Mouse (Mus musculus): Measurements from ENCODE around the gene 4931406P16Rik. TPM values are rescaled to one million over a fixed set of nuclear protein-coding genes. Genes with fewer than 3 reads are reported as not detected.
A peak's percentile ranks its signal among the peaks of the same experiment; 100 is the strongest.

The 4931406P16Rik gene
- polyA plus RNA-seq, 1 experiment from 2014 or later, result 25.3 TPM

DNA sequence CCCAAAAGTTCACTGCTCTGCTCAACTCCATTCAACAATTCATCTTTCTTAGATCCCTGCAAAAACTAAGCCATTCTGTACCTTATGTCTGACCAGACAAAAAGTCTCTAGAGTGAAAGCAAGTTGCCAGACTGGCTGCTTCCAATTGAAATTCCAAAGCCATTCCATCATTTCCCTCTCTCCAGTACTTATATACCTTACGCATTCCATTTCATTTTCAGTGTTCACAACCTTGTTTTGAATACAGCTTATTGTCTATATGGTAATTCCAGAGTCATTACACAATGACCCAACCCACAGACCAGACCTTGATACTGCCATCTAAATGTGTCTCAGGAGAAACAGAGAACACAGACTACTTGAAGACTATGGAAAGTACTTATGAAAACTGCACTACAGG lies 44.9 kb downstream of the 4931406P16Rik start:
- Histone ChIP-seq H3K9me3 (replicated peaks; ENCODE audit: control insufficient read depth, low read length) (no peaks in the 10 kb centered on the region), H3K4me1 (ENCODE audit: control insufficient read depth, insufficient read depth, low read length) (no peaks in the 10 kb centered on the region), H3K4me2 (ENCODE audit: low read length) (no peak overlapping the region), H3K4me3 (ENCODE audit: low read depth, low read length) (no peak overlapping the region), H3K27me3 (replicated peaks; ENCODE audit: control insufficient read depth, insufficient read depth, low read length) (no peaks in the 10 kb centered on the region), H3K36me3 (ENCODE audit: control insufficient read depth, insufficient read depth, low read length) (peaks cover 2% of the 10 kb centered on the region; the same call in 1 of the 2 replicates), H3K9ac (ENCODE audit: low read length) (no peak overlapping the region), H3K27ac (ENCODE audit: low read depth, low read length) (no peak overlapping the region)
- DNase-seq (ENCODE audit: low spot score) (no peak), ATAC-seq (no peak)
- WGBS, result 44% methylated on average over 1 of the region's 1 CpGs

- H3K4me1 ChIP-seq (ENCODE audit: control insufficient read depth, insufficient read depth, low read length), result no peaks in the 10 kb centered on the region
These were observed 46.9 kb downstream of the 4931406P16Rik start for GRCm38 (mm10) chr7:34266421-34266820.

DNA sequence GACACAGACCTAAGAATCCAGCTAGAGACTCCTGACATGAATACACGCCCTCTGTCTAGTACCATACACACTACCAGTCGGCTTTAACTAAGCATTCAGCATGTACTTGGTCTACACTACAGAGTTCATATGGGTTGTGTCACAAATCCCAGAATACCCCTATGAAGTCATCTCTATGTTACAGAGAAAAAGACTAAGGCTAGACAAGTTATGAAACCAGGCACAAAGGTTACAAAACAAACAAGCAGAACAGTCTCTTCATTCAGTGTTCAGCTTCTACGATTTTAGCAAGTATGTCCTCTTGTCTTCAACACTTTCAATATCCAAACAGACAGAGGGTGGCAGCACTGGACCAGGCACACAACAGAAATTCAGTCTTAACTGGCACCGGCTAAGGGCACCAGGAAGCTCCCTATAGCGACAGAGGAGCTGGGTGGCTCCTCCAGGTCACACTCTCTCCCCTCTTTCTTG lies 47.4 kb downstream of the 4931406P16Rik start:
- H3K36me3 ChIP-seq (ENCODE audit: control insufficient read depth, insufficient read depth, low read length), result peaks cover 16% of the 10 kb centered on the region; the same call in 1 of the 2 replicates
- WGBS, result 61% methylated on average over 5 of the region's 5 CpGs
- H3K9me3 ChIP-seq (replicated peaks; ENCODE audit: control insufficient read depth, low read length), result no peaks in the 10 kb centered on the region
- no peak overlapping the region for H3K27ac ChIP-seq (ENCODE audit: low read depth, low read length)
- no peak for ATAC-seq
- H3K4me3 ChIP-seq (ENCODE audit: low read depth, low read length), result no peak overlapping the region
- no peak overlapping the region for H3K9ac ChIP-seq (ENCODE audit: low read length)
- DNase-seq (ENCODE audit: low spot score), result peak; percentile 58
- H3K27me3 ChIP-seq (replicated peaks; ENCODE audit: control insufficient read depth, insufficient read depth, low read length), result no peaks in the 10 kb centered on the region
- H3K4me2 ChIP-seq (ENCODE audit: low read length), result no peak overlapping the region
- no peaks in the 10 kb centered on the region for H3K4me1 ChIP-seq (ENCODE audit: control insufficient read depth, insufficient read depth, low read length)

More at GRCm38 (mm10) chr7:34266421-34266820, 46.9 kb downstream of the 4931406P16Rik start:
- no peak overlapping the region for H3K4me2 ChIP-seq (ENCODE audit: low read length)
- DNase-seq (ENCODE audit: low spot score) (no peak), ATAC-seq (no peak)
- H3K9ac ChIP-seq (ENCODE audit: low read length), result no peak overlapping the region
- H3K36me3 ChIP-seq (ENCODE audit: control insufficient read depth, insufficient read depth, low read length), result peaks cover 16% of the 10 kb centered on the region; the same call in 1 of the 2 replicates
- H3K27ac ChIP-seq (ENCODE audit: low read depth, low read length), result no peak overlapping the region
- H3K4me3 ChIP-seq (ENCODE audit: low read depth, low read length), result no peak overlapping the region
- H3K9me3 ChIP-seq (replicated peaks; ENCODE audit: control insufficient read depth, low read length), result no peaks in the 10 kb centered on the region
- H3K27me3 ChIP-seq (replicated peaks; ENCODE audit: control insufficient read depth, insufficient read depth, low read length), result no peaks in the 10 kb centered on the region

GRCm38 (mm10) chr7:34263437-34263836 lies 49.9 kb downstream of the 4931406P16Rik start:
- no peaks in the 10 kb centered on the region for H3K9me3 ChIP-seq (replicated peaks; ENCODE audit: control insufficient read depth, low read length)
- DNase-seq (ENCODE audit: low spot score), result no peak
- no peak overlapping the region for H3K9ac ChIP-seq (ENCODE audit: low read length)
- H3K36me3 ChIP-seq (ENCODE audit: control insufficient read depth, insufficient read depth, low read length), result peaks cover 16% of the 10 kb centered on the region; the same call in 1 of the 2 replicates
- no peak overlapping the region for H3K4me2 ChIP-seq (ENCODE audit: low read length)
- ATAC-seq, result no peak
- no peaks in the 10 kb centered on the region for H3K4me1 ChIP-seq (ENCODE audit: control insufficient read depth, insufficient read depth, low read length)
- 94% methylated on average over 5 of the region's 5 CpGs for WGBS
- H3K4me3 ChIP-seq (ENCODE audit: low read depth, low read length), result no peak overlapping the region
- no peak overlapping the region for H3K27ac ChIP-seq (ENCODE audit: low read depth, low read length)
- no peaks in the 10 kb centered on the region for H3K27me3 ChIP-seq (replicated peaks; ENCODE audit: control insufficient read depth, insufficient read depth, low read length)

DNA sequence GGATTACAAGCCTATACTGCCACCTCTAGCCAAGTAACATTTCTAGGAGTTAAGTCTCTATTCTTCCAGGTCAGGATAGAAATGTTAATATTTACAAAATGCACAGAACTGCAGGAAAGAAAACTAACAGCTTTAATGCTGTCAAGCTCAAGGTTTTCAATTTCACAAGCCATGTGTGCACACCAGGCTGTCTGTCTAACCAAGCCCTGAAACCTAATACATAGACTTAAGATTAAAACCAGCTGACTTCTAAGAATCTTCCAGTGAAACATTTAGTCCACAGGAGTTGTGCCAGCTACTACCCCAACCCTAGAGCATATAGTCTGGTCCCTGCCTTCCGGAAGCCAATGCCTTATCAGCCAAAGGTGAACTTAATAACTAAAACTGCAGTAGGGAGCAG lies 54.9 kb downstream of the 4931406P16Rik start:
- H3K27ac ChIP-seq (ENCODE audit: low read depth, low read length), result no peak overlapping the region
- no peaks in the 10 kb centered on the region for H3K27me3 ChIP-seq (replicated peaks; ENCODE audit: control insufficient read depth, insufficient read depth, low read length)
- H3K4me3 ChIP-seq (ENCODE audit: low read depth, low read length), result no peak overlapping the region
- H3K4me2 ChIP-seq (ENCODE audit: low read length), result no peak overlapping the region
- H3K36me3 ChIP-seq (ENCODE audit: control insufficient read depth, insufficient read depth, low read length), result peaks cover 50% of the 10 kb centered on the region
- H3K9me3 ChIP-seq (replicated peaks; ENCODE audit: control insufficient read depth, low read length), result no peaks in the 10 kb centered on the region
- H3K4me1 ChIP-seq (ENCODE audit: control insufficient read depth, insufficient read depth, low read length), result no peaks in the 10 kb centered on the region
- no peak overlapping the region for H3K9ac ChIP-seq (ENCODE audit: low read length)
- DNase-seq (ENCODE audit: low spot score) (no peak), ATAC-seq (no peak)
- 100% methylated on average over 1 of the region's 1 CpGs for WGBS

DNA sequence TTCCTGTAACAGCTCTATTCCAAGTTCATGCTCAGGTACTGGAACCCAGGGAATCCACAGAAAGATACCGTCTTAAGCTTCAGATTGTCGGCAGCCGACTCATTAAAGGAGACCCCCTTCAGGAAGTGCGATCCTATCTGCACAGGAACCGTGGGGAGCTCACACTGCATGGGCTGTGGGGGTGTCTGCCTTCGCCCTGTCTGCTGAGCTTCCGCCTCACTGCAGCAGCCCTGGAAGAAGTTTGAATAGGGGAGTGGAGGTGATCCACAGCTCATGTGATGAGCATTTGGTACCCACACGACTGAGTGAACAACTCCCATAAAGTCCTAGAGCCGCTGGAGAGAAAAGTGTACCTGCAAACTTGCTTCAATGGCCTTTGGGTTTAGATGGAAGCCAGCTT lies 56.1 kb downstream of the 4931406P16Rik start:
- H3K36me3 ChIP-seq (ENCODE audit: control insufficient read depth, insufficient read depth, low read length), result peaks cover 53% of the 10 kb centered on the region
- DNase-seq (ENCODE audit: low spot score) (no peak), ATAC-seq (no peak)
- 86% methylated on average over 9 of the region's 9 CpGs for WGBS
- H3K4me3 ChIP-seq (ENCODE audit: low read depth, low read length), result no peak overlapping the region
- no peaks in the 10 kb centered on the region for H3K4me1 ChIP-seq (ENCODE audit: control insufficient read depth, insufficient read depth, low read length)
- H3K27ac ChIP-seq (ENCODE audit: low read depth, low read length), result no peak overlapping the region
- H3K4me2 ChIP-seq (ENCODE audit: low read length), result no peak overlapping the region
- H3K27me3 ChIP-seq (replicated peaks; ENCODE audit: control insufficient read depth, insufficient read depth, low read length), result no peaks in the 10 kb centered on the region
- no peak overlapping the region for H3K9ac ChIP-seq (ENCODE audit: low read length)
- H3K9me3 ChIP-seq (replicated peaks; ENCODE audit: control insufficient read depth, low read length), result no peaks in the 10 kb centered on the region

GRCm38 (mm10) chr7:34255916-34256315 lies 57.4 kb downstream of the 4931406P16Rik start:
- DNase-seq (ENCODE audit: low spot score), result no peak
- ATAC-seq, result no peak
- Histone ChIP-seq H3K4me3 (ENCODE audit: low read depth, low read length) (no peak overlapping the region), H3K9ac (ENCODE audit: low read length) (no peak overlapping the region), H3K27me3 (replicated peaks; ENCODE audit: control insufficient read depth, insufficient read depth, low read length) (no peaks in the 10 kb centered on the region), H3K4me2 (ENCODE audit: low read length) (no peak overlapping the region), H3K9me3 (replicated peaks; ENCODE audit: control insufficient read depth, low read length) (no peaks in the 10 kb centered on the region), H3K36me3 (ENCODE audit: control insufficient read depth, insufficient read depth, low read length) (peaks cover 45% of the 10 kb centered on the region), H3K27ac (ENCODE audit: low read depth, low read length) (no peak overlapping the region), H3K4me1 (ENCODE audit: control insufficient read depth, insufficient read depth, low read length) (no peaks in the 10 kb centered on the region)
- 84% methylated on average over 1 of the region's 1 CpGs for WGBS

DNA sequence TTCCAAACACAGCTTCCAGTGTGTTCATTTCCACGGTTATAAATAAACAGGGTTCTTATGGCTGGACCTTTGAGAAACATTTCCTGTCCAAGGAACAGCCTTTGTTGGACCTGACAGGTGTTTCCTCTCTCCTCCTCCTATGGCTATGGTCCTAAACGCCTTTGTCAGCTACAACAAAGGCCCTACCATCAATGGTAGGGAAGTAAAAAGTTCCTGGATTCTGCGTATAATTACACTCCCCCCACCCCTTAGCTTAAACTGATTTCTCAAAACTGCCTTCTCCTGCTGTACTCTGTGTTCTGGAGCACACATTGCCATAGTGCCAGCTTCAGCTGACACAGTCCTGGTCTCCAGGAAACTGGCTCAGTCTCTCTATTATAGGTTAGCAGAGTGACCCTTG lies 58.2 kb downstream of the 4931406P16Rik start:
- H3K4me2 ChIP-seq (ENCODE audit: low read length), result no peak overlapping the region
- no peaks in the 10 kb centered on the region for H3K9me3 ChIP-seq (replicated peaks; ENCODE audit: control insufficient read depth, low read length)
- H3K27me3 ChIP-seq (replicated peaks; ENCODE audit: control insufficient read depth, insufficient read depth, low read length), result no peaks in the 10 kb centered on the region
- ATAC-seq (no peak), DNase-seq (ENCODE audit: low spot score) (no peak)
- no peak overlapping the region for H3K9ac ChIP-seq (ENCODE audit: low read length)
- 74% methylated on average over 3 of the region's 3 CpGs for WGBS
- H3K36me3 ChIP-seq (ENCODE audit: control insufficient read depth, insufficient read depth, low read length), result peaks cover 48% of the 10 kb centered on the region
- H3K27ac ChIP-seq (ENCODE audit: low read depth, low read length), result no peak overlapping the region
- H3K4me1 ChIP-seq (ENCODE audit: control insufficient read depth, insufficient read depth, low read length), result no peaks in the 10 kb centered on the region
- H3K4me3 ChIP-seq (ENCODE audit: low read depth, low read length), result no peak overlapping the region

DNA sequence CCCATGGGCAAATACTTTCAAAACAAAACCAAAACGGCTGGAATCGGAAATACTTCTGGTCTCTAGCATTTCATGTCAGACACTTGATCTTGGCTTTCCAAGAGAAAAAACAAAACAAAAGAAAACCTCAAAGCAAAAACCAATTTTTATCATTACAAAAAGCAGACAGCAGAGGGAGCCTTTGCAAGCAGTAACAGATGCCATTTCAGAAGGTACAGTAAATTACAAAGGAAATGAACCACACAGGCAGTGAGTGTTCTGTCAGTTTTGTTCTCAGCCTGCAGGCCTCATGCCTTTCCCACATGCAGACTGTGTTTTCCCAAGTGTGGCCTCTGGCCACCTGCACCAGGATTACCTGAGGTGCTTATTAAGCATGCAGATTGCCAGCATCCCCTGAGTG lies 61.3 kb downstream of the 4931406P16Rik start:
- peaks cover 54% of the 10 kb centered on the region for H3K36me3 ChIP-seq (ENCODE audit: control insufficient read depth, insufficient read depth, low read length)
- H3K9me3 ChIP-seq (replicated peaks; ENCODE audit: control insufficient read depth, low read length), result no peaks in the 10 kb centered on the region
- H3K27me3 ChIP-seq (replicated peaks; ENCODE audit: control insufficient read depth, insufficient read depth, low read length), result no peaks in the 10 kb centered on the region
- ATAC-seq (peak; percentile 69; the same call in 1 of the 2 replicates), DNase-seq (ENCODE audit: low spot score) (peak; percentile 76)
- no peak overlapping the region for H3K4me3 ChIP-seq (ENCODE audit: low read depth, low read length)
- no peaks in the 10 kb centered on the region for H3K4me1 ChIP-seq (ENCODE audit: control insufficient read depth, insufficient read depth, low read length)
- 88% methylated on average over 2 of the region's 2 CpGs for WGBS
- no peak overlapping the region for H3K27ac ChIP-seq (ENCODE audit: low read depth, low read length)
- H3K4me2 ChIP-seq (ENCODE audit: low read length), result no peak overlapping the region
- H3K9ac ChIP-seq (ENCODE audit: low read length), result no peak overlapping the region
